Mouse (Mus musculus) left cerebral cortex, postnatal 25 days (tissue): ENCODE measurements around the gene Sphk1. TPM values are rescaled to one million over a fixed set of nuclear protein-coding genes. Genes with fewer than 3 reads are reported as not detected.

Experiments used
- DNase-seq, 2 experiments: peaks; one replicate each; pipeline ENCODE4 v3.0.0; 2022; ENCODE audit warnings: low spot score in 2 of 2, mixed read lengths in 1 of 2
- intact Hi-C: fragments of 180-260 bp; cut with DNase I; formaldehyde crosslinking; loops from one replicate; pipeline ENCODE4 v1.15.1; 2025
- total RNA-seq, 2 experiments: library from RNA; stranded (reverse); gene quantifications; 2 replicates each; pipeline ENCODE4 v1.2.3; 2021

Sphk1 gene
- total RNA-seq, 2 experiments from 2014 or later, result 4.9 to 5.5 TPM

- intact Hi-C loops, result loop anchor here (2.0 to 5.0 kb wide), 2 partner anchors 33 to 41 kb away; partner anchors contain the start of gene Prpsap1
- DNase-seq, result no peak
Observed at GRCm38 (mm10) chr11:116533341-116534153, 2.8 kb downstream of the Sphk1 start.

- peak in 1 of 2 experiments; percentile 76 for DNase-seq
Observed at GRCm38 (mm10) chr11:116534154-116534865, 3.6 kb downstream of the Sphk1 start.

GRCm38 (mm10) chr11:116536685-116537084 is 6.0 kb downstream of the Sphk1 start:
- intact Hi-C loops, result no loop called here
- DNase-seq, result no peak

More at GRCm38 (mm10) chr11:116534154-116534865, 3.6 kb downstream of the Sphk1 start:
- intact Hi-C loops, result loop anchor here (2.0 to 5.0 kb wide), 2 partner anchors 34 to 42 kb away; partner anchors contain the start of gene Prpsap1

- intact Hi-C loops, result no loop called here
- no peak for DNase-seq
Observed at GRCm38 (mm10) chr11:116537388-116537787, 6.7 kb downstream of the Sphk1 start.

GRCm38 (mm10) chr11:116538142-116538735 is 7.5 kb downstream of the Sphk1 start:
- DNase-seq, result no peak
- intact Hi-C loops, result no loop called here

- DNase-seq, result no peak
- intact Hi-C loops, result no loop called here
Observed at GRCm38 (mm10) chr11:116541183-116541582, 10.5 kb downstream of the Sphk1 start.

GRCm38 (mm10) chr11:116543110-116543509 is 12.4 kb downstream of the Sphk1 start:
- peak; percentile 57 to 71 for DNase-seq
- intact Hi-C loops, result no loop called here

GRCm38 (mm10) chr11:116547296-116548060 is 16.8 kb downstream of the Sphk1 start:
- intact Hi-C loops, result no loop called here
- DNase-seq, result no peak

GRCm38 (mm10) chr11:116548780-116549179 is 18.1 kb downstream of the Sphk1 start:
- intact Hi-C loops, result no loop called here
- DNase-seq, result no peak

- intact Hi-C loops, result no loop called here
- DNase-seq, result no peak
Observed at GRCm38 (mm10) chr11:116549273-116550038, 18.7 kb downstream of the Sphk1 start.

- no peak for DNase-seq
- intact Hi-C loops, result no loop called here
Observed at GRCm38 (mm10) chr11:116550748-116551147, 20.0 kb downstream of the Sphk1 start.

- intact Hi-C loops, result no loop called here
- DNase-seq, result peak in 1 of 2 experiments; percentile 84
Observed at GRCm38 (mm10) chr11:116552194-116552593, 21.5 kb downstream of the Sphk1 start.

GRCm38 (mm10) chr11:116554171-116554878 is 23.6 kb downstream of the Sphk1 start:
- intact Hi-C loops, result loop anchor here (1.0 kb wide), 1 partner anchor 74 kb away; no protein-coding TSS in a partner anchor
- peak in 1 of 2 experiments; percentile 56 for DNase-seq

- intact Hi-C loops, result no loop called here
- DNase-seq, result no peak
Observed at GRCm38 (mm10) chr11:116555572-116555971, 24.8 kb downstream of the Sphk1 start.

- no peak for DNase-seq
- intact Hi-C loops, result no loop called here
Observed at GRCm38 (mm10) chr11:116556308-116556707, 25.6 kb downstream of the Sphk1 start.

GRCm38 (mm10) chr11:116565283-116566041 is 34.7 kb downstream of the Sphk1 start:
- intact Hi-C loops, result no loop called here
- no peak for DNase-seq

GRCm38 (mm10) chr11:116567531-116567930 is 36.8 kb downstream of the Sphk1 start:
- no peak for DNase-seq
- intact Hi-C loops, result no loop called here
